Mouse (Mus musculus) testis, postnatal 10 days (tissue): ENCODE results near the gene Wdfy2.

Source experiments
- DNase-seq: peaks from one replicate; pipeline ENCODE4 v3.0.0; 2021; ENCODE audit warnings: low spot score

Wdfy2 gene

DNA sequence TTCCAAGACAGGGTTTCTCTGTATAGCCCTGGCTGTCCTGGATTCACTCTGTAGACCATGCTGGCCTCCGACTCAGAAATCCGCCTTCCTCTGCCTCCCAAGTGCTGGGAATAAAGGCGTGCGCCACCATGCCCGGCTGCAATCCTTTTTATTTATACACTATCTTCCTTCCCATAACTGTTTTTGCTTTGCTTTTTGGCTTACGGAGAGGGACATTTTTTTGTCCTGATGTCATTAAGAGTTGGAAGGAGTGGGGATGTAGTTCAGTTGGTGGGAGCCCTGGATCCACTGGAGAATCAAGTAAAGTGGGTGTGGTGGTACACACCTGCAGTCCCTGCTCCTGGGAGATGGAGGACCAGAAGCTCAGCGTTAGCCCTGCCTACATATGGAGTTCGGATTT is 6.7 kb downstream of the Wdfy2 start:
- no peak for DNase-seq

DNA sequence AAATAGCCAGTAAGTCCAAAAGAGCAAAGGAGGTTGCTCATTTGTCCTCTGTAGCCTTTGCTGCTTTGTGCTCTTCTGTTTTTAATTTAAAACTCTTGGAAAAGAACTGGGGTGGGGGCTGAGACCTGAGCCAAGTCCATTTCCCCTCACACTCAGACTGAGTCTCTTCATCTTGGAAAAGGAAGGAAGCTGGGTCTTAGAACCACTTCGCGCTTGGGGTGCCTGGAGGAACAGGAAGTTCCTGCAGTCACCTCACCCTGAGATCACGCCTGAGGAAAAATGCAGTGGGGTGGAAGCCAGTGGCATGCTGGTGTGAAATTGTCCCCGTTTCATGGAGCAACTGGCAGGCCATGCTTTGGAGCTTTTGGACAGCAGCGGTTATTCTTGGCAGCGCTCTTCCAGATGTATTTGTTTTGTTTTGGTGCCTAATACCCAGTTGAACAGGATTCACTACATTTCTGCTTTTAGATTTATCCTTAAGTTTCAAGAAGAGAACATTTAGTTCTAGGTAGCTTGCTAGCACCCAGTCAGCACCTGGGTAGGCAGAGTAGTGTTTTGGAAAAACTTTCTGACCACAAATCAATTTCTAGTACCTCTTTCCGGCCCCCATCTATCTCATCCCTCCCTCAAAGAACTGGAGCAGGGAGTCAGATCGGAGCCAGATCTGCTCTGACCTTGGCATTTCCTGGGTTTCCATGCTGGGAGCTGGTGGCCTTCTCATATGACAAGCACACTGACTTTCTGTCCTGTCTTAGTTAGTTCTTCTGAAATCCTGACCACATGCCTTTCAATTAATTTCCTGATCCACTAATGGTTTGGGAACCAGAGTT is 7.7 kb downstream of the Wdfy2 start:
- no peak for DNase-seq

DNA sequence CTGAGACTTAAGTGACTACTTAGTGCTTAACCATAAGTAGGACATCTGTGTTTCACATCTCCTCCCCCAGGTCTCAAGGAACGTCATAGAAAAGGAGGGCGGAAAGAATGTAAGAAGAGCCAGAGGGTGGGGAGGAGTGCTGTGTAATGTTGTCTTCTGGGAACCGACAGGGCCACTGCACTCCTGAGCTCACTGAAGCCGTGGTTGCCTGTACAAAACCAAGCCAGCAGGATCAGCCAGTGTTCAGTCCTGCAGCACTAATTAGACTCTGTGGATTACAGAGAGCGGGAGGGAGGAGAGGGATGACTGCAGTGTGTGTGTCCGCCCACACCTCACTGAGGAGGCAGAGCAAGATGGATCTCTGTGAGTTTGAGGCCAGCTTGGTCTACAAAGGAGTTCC is 13.5 kb downstream of the Wdfy2 start:
- no peak for DNase-seq

DNA sequence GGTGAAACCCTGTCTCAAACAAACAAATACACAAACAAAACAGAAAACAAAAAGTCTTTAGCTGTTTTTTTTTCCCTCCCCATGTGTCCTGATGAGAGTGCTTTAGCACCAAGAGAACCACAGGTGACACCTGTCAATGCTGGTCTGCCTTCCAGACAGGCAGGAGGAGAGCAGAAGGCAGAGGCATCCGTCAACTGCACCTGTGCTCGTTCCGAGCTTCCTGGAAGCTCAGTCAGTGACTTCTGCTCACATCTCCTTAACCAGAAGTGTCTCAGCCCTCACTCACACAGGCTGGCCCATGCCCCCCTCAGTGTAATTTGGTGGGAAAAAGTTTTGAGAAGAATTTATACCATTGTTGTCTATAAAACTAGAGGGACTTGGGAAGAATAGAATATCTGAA is 15.4 kb downstream of the Wdfy2 start:
- no peak for DNase-seq

DNA sequence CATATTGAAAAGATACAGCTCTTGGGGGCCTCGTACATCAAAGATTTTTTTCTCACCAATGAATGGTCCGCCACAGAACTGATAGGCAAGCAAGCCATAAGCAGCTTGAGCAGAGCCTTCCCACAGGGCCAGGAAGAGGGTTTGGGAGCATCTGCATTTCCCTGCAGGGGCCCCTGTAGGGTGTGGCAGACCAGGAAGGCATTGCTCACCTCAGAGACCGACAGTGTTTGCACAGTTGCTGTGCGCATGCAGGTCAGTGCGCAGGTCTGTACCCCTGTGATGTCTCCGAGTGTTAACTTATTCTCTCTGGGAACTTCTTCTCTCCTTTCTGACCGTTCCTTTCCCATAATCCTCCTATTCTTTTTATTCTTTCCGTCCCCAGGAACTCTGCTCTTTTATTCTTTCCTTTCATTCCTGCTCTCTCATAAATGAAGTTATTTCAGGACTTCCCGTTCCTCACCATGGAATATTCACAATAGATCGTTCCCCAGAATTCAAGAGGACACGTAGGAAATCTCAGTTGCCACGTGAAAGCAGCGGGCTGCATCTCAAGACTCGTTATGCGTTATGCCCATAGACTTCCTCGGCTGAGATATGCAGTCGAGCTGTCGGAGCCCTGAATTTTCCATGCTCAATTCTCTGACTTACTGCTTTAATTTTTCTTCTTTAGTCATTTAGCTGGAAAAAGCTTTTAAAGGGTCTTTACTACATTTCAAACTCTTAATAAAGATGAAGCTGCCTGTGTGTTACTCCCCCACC is 17.8 kb downstream of the Wdfy2 start:
- DNase-seq: no peak

DNA sequence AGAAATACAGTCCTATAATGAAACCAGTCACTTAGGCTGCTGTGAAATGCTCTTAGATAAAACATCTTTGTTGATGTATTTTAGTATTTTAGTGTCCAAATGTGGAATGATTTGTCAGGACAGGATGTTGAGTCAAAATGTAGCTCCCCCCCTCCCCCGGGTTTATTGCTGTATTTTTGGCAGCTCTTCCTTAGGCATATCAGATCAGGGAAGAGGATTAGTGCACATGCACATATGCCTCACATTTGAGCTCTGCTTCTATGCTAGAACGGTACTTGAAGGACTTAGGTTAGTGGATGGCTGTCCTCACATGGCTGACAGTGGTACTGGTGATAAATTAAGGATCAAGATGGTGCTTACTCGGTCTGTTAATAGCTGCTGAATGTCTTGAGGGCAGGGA is 18.4 kb downstream of the Wdfy2 start:
- DNase-seq: no peak

DNA sequence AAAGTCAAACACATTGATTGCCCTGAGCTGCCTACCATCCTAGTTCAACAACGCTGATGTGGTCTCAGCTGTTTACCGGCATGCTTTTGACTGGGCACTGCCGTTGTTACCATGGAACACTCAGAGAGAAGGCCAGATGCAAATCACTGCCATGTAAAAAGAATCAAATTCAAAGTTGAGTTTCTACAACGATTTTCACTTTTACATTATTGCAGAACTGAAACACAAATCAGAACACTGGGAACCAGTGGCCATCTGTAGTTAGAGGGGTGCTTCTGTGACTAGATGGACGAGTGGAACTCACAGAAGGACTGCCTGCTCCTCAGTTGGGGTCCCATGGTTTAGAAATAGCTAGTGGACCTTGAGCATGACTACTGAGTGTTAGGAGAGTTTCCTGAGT is 19.0 kb downstream of the Wdfy2 start:
- no peak for DNase-seq

DNA sequence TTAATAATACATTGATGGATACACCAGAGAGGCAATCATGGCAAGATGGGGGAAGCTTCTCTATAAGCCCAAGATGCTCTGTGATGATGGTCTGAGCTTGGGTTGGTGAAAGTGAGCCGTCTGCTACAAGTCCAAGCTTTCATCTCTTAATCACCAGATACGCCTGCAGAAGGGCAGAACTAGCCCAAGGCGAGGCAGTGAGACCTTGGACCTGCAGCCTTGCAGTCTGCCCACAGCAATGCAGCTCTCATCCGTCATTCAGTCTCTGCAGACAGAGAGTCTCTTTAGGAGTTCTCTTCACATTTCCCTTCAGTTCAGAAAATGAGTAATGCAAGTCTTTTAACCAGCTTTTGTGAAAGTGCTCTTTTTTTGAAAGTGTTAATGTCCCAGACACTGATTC is 20.4 kb downstream of the Wdfy2 start:
- no peak for DNase-seq

DNA sequence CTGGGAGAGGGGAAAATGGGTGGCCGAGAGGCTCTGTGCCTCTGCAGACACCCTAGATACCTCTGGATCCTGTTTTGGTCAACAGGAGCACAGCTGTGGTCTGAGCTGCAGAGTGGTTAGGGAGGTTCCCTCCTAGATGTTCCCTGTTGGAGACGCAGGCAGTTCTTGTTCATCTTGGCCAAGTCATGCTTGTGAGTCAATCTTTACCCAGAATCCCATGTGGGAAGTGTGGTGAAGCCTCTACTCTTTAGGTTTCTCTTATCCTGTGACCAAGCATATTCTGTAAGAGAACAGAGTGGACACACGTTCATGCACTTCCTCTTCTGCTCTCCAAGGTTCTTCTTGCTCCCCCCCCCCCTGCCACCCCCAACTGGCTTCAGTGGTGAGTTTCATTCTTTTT is 20.8 kb downstream of the Wdfy2 start:
- DNase-seq: no peak

DNA sequence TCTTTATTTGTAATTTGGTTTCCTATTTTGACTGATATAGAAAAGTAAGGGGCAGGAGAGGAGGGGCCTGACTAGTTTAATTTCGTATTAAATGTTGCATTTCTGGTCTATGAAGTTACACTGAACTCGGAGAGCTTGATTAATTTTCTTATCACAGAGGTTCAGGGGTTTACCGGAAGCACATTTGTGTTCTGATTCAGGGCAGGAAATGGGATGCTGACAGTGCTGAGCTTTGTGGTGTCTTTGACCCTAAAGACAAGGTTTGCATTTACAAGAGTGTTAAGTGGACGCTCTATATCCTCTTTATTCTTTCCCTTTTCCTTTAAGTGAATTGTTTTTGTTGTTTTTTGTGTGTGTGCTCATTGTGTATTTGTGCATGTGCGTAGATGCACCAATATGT is 25.1 kb downstream of the Wdfy2 start:
- no peak for DNase-seq

DNA sequence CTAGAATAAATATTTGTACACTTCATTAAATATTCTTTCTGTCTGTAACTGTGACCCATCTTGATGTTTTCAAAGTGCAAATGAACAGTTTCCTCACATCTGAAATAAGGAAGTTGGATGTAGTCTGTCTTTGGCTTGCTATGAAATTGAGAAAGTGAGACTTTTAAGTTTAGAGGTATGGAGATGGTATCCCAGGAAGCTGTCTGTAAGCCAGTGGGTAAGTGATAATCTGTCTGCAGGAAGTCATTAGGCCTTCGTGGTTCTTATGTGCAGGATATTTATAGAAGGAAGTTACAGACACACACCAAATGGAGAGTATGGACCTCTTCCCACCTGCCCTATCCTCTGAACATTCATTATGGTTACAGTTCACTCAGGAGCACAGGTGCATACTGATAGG is 26.8 kb downstream of the Wdfy2 start:
- no peak for DNase-seq

DNA sequence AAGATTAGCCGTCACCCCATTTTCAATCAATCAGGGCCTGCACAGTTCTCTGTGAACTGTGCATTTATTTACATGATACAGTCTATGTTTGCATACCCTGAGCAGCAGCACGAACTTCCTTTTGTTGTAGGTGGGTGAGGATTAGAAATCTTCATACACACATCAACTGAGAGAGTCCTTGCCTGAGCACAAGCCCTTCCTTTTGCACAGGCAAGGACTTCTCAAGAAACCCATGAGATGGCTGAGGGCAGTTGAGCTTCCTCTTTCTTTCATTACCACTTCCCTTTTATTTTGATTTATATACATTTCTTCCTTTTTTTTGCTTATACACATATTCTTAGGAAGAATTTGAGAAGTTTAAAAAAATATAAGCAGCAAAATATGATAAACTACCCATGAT is 27.9 kb downstream of the Wdfy2 start:
- no peak for DNase-seq

DNA sequence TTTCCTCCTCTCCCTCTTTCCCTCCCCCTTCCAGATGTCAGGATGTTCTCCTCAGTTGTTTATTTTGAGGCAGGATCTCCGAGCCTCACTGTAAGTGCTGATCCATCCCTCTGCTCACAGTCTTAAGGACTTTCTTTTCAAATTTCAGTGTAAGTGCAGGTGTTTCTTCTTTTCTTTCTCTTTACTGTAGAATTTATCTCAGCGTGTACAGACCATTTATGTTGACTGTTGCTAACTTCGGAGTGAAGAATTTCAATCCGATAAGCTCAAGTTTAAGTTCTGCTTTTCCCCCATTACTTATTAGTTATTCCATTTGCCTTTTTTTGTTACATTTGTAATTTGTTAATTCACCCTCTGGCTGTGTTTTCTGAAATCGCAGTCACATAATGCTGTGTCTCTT is 29.6 kb downstream of the Wdfy2 start:
- DNase-seq: no peak

DNA sequence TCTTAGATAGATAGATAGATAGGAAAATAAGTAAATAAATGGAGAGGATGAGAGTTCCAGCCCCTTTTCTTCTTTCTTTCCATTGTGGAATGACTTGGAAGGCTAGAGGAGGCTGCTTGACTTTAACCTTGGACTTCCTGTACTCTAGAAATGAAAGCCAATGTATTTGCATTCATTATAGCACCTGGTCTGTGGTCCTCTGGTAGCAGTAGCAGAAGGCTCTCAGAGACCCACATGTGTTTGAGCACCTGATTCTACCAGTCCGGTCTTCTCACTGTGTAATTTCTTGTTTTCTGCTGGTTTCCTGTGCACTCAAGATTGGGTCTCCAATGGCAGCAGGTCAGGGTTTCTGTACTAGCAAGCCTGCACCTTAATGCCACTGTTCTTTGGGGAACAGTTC is 30.1 kb downstream of the Wdfy2 start:
- DNase-seq: no peak

DNA sequence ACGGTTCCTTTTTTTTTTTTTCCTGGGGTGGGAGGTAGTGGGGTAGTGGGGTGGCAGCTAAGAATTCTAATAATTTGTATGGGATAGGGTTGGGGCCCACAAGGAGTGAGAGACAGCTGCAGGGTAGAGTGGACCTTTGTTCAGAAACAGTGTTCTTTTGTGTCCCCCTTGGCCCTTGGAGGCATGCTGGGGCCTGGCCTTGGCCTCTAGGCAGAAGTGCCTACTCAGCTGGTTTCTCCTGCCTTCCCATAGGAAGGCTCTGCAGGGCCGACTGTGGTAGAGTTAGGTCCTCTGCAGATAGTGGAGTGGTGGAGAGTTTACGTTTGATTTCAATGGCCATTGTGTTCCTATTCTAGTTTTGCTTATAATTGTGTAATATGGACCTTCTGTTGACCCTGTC is 30.8 kb downstream of the Wdfy2 start:
- no peak for DNase-seq

DNA sequence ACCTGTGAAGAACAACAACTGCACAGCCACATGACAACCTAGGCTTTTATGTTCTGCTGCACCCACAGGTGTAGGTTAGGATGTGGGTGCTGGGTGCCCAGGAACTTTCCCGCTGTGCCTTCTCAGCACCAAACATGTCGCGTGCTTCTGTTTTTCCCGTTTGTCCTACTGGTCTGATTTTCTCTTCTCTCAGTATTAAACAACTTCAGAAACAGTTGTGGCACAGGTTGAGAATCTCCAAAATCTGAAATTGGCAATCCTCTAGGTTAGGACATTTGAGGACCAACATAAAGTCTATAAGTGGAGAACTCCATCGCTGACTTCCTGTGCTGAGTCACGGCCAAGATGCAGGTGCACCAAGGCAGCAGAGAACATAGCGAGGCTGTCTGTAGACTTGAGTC is 32.8 kb downstream of the Wdfy2 start:
- no peak for DNase-seq

DNA sequence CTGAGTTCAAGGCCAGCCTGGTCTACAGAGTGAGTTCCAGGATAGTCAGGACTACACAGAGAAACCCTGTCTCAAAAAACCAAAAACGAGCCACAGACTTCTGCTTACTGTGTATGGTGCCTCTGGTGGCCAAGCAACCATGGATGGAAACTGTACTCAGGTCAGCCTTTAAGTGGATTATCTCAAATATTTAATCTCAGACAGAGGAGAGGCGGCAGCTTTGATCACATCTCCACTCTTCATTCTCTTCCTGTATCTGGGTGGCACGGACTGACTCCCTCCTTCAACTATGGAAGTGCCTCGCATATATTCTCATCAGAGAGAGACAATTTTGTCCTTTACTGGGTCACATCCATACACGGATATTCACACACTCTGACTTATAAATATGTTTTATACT is 34.0 kb downstream of the Wdfy2 start:
- no peak for DNase-seq

DNA sequence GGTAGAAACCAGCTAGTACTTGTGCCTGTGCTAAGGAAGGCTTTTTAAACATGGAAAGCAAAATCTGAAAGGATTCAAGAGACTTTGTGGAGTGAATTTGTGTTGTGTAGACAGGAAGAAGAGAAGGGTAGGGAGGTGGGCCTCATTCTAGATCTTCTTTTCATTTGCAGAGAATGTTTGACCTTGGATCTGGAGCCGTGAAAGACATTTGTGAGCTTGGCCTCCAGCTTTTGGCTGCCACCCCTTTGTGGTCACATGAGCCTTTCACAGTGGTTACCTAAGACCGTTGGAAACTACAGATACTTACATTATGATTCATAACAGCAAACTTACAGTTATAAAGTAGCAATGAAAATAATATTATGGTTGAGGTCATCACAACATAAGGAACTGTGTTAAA is 34.5 kb downstream of the Wdfy2 start:
- DNase-seq: no peak

DNA sequence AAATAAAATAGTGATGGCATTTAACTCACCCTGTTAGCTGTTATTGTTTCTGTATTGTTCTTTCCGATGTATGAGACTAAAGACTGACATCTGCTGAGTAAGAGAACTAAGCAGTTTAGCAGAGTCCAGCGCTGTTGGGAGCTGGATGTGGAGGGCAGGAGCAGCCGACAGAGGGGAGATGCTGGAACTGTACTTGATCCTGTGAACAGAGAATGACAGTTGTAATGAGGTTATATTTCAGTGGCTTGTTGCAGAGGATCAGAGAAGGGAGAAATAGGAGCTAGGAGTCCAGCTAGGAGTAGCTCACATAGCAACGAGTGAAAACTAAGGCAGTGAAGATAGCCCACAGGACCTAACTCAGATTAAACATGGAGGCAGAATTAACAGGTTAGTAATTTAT is 36.3 kb downstream of the Wdfy2 start:
- DNase-seq: no peak

DNA sequence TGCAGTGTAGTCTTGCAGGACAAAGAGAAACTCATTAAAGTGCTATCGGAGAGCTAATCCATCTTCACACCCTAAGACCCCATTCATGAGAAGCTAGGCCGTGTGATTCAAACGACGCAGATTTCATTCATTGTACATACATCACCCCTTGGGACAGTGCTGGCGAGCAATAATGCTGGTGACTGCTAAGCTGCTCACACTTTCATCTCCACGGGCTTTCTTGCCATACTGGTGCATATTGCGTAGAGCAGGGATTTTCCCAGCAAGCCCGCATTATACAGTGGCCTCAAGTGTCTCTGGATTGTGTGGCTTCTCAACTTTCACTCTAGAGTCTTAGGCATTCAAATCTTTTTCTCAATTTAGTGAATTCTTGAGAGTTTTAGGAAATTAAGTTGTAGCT is 36.9 kb downstream of the Wdfy2 start:
- no peak for DNase-seq

DNA sequence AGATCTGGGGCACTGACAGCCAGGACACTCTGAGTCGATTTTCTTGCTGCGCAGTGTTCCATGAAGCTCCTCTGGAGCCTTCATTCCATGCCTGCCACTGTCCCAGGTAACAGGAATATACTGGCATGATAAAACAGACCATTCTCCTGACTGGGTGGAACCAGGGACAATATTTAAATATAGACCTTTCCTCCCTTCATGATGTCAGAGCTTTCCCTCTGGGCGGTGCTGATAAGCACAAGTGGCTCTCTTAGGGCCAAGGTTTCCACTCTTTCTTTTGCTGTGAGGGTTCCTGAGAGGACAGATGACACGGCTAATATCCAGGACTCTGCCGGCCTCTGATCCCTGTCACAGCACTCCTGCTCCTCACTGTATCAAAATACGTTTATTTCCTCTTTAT is 40.6 kb downstream of the Wdfy2 start:
- DNase-seq: no peak

DNA sequence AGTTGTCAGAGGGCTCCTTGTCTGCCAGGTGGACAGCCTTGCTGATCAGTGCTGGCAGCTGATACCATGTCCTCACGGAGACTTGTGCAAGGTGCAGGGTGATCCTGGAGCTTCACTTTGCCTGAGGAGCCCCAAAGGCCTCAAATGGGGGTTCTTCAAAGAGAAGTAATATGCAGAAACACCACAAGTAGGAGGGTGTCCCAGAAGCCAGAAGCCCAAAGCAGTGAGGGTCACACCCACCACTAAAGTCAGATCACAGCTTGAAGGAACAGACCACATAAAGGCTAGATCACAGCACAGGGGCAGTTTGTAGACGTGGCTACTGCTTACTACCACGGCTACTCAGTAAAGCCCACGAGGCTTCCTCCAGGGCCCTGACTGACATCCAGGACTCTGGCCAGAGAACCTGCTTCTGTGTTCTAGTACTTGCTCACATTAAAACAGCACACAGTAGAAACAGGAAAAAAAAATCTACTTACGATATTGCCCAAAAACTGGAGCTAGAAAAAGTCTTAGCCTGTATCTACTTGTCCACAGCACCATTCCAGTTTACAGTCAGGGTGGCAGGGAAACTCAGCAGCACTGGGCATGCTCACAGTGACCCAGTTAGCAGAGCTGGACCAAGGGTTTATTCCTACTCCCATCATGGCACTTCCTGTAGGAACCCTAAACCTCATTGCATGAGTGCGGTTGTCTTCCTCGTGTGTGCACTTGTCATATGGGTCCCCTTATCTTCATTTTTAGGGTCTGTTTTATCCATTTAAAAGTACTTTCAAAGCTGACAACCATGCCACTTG is 41.4 kb downstream of the Wdfy2 start:
- DNase-seq: no peak

DNA sequence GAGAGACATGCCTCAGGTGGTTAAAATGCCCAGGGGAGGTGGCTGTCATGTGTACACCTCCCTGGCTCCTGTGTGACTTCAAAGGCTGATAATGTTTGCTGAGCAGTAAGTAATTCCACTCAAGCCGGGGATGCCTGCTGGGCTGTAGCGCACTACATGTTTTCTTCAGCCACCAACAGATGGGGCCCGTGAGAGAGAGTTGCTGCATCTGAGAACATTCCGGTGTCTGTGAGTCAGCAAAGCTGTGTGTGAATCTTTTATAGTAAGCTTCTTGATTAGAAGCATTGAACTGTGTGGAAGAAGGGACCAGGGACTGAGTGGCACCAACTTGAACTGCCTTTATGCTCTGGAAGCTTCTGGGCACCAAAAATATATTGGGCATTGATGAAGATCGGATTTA is 42.0 kb downstream of the Wdfy2 start:
- peak; percentile 84 for DNase-seq
